Mouse (Mus musculus) right cerebral cortex, postnatal 10 days (tissue): ENCODE results near the gene Pgf.

Experiments
- DNase-seq, 2 experiments: peaks; one replicate each; pipeline ENCODE4 v3.0.0; 2021; ENCODE audit warnings: low spot score in 2 of 2

The Pgf gene

DNA sequence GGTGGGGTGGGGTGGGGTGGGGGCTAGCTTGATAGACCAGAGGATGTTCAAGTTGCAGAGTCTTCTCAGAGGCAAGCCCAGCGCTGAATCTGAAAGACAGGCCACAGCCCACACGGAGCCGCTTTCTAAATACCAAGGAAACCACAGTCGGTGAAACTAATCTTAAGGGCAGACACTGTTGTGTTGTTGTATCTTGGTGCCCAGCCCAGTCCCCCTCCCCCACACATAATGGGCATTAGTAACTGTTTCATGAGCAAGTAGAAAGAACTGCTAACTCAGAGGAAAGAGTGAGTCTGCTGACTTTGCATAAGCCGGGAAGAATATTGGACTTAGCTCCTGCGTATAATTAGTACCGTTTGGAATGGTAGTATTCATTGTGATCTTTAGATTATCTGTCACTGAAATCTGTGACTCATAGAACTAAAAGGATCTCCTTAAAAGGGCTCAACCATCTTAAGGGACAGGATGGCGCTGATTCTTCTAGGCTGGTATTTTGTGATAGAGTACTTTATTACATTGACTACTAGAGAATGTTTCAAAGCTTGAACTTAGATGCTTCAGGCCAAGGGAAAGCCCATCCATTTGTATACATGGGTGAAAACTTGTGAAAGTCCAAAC is 50.5 kb downstream of the Pgf start:
- DNase-seq, result peak in 1 of 2 experiments; percentile 53

DNA sequence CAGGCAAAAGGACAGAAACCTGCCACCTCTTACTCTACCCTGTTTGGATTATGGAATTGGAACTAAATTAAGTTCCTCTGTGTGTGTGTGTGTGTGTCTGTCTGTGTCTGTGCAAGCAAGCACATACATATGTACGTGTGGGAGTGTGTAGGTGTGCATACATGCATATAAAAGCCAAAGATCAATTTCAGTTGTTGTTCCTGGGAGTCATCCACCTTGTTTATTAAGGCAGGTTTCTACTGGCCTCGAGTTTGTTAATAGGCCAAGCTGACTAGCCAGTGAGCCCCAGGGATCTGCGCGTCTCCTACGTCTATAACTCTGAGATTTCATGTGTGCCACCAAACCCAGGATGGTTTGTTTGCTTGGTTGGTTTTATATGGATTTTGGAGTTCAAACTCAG is 52.8 kb downstream of the Pgf start:
- DNase-seq, result no peak

DNA sequence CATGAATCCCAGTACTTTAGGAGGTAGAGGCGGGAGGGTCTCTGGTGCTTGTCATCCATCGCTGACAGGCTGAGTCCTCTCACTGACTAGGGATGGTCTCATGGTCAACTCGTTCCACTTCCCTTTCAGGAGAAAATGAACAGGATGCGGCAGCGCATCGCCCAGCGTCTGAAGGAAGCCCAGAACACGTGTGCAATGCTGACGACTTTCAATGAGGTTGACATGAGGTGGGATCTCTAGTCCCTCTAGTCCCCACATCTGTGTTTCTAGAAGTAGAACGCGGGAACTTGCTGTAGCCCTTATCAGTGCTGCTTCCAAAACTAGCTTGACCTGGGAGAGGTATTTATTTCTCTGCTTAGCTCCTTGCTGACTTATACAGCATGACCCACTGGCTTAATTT is 53.9 kb downstream of the Pgf start:
- DNase-seq, result no peak

DNA sequence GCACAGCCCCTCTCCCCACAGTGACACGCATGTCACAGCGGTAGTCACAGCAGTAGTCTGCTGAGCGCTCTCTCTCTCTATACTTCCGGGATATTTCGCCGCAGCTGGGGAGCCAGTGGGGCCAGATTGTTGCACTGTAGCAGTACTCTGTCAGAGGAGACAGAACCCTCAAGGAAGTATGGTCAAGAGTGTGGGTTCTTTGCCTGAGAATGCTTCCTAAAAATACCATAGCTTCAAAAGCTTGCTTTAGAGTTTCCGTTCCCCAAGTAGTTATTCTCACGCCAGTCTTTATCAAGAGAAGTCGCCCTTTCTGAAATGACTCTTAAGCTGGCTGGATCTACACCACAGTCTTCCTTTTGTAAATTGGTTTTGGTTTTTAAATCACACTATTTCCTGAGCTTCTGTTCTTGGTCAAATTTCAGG is 54.5 kb downstream of the Pgf start:
- peak in 1 of 2 experiments; percentile 23 for DNase-seq

DNA sequence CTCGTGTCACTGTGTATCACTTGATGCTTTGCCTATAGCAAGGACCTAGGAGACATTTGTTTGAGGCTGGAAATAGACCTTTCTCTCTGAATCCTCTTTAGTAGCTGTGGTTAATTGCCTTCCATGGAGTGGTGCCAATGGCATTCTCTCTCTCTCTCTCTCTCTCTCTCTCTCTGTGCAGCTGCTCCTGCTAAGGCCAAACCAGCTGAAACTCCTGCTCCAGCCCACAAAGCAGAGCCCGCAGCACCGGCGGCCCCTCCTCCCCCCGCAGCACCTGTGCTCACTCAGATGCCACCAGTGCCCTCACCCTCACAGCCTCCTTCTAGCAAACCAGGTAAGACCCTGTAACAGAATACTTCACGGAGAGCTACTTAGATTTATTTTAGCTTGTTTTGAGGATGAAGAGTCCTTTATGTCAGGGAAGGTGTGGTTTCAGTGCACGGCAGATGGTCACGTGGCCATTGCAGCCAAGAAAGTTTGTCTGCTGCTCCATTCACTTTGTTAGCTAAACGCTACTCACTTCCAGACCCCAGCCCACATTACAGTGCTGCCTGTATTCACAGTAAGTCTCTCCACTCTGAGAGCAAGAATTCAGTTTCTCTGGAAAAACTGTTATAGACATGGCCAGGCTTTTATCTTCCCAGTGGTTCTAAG is 55.7 kb downstream of the Pgf start:
- DNase-seq, result no peak
